Mouse (Mus musculus) forebrain, embryonic 16.5 days (tissue): ENCODE measurements around the gene Il18. TPM values are rescaled to one million over a fixed set of nuclear protein-coding genes. Genes with fewer than 3 reads are reported as not detected.
"Not testable (repeated sequence)": the region's sequence is repeated elsewhere in the genome, so short reads cannot be mapped to it uniquely, and the experiment has no call there.

Source experiments
- ATAC-seq: fragments of 200-750 bp; cut with Nextera tagmentation; 2 replicates; pipeline ENCODE4 v1.8.0; 2017; ENCODE audit warnings: mild to moderate bottlenecking, moderate library complexity
- H3K27ac ChIP-seq: fragments of 300-500 bp; sonication (generic); 2 replicates; pipeline ENCODE4 v1.5.1; 2014; ENCODE audit warnings: low read length, control low read depth
- H3K27me3 ChIP-seq: fragments of 300-500 bp; sonication (generic); replicated peaks from 2 replicates; pipeline ENCODE4 v1.6.1; 2014; ENCODE audit warnings: low read length; ENCODE audit not compliant: control insufficient read depth, insufficient read depth
- H3K36me3 ChIP-seq: fragments of 300-500 bp; sonication (generic); 2 replicates; pipeline ENCODE4 v1.6.1; 2014; ENCODE audit not compliant: control insufficient read depth, insufficient read depth
- H3K4me1 ChIP-seq: fragments of 300-500 bp; sonication (generic); replicated peaks from 2 replicates; pipeline ENCODE4 v1.6.1; 2014; ENCODE audit warnings: low read length; ENCODE audit not compliant: control insufficient read depth, insufficient read depth
- H3K4me2 ChIP-seq: fragments of 300-500 bp; sonication (generic); 2 replicates; pipeline ENCODE4 v1.6.1; 2014; ENCODE audit warnings: mild to moderate bottlenecking, low read length, control low read depth
- H3K4me3 ChIP-seq: fragments of 300-500 bp; sonication (generic); replicated peaks from 2 replicates; pipeline ENCODE4 v1.5.1; 2014; ENCODE audit warnings: mild to moderate bottlenecking, low read length, control low read depth
- H3K9ac ChIP-seq: fragments of 300-500 bp; sonication (generic); replicated peaks from 2 replicates; pipeline ENCODE4 v1.6.1; 2014; ENCODE audit warnings: low read depth, low read length, control low read depth
- H3K9me3 ChIP-seq: fragments of 300-500 bp; sonication (generic); 2 replicates; pipeline ENCODE4 v1.6.1; 2016; ENCODE audit warnings: low read length; ENCODE audit not compliant: control insufficient read depth
- WGBS: fragments of 180-500 bp; shearing (Covaris S2); extraction: QIAGEN DNeasy Blood & Tissue Kit; methylation state at CpG from one replicate; pipeline ENCODE4 v1.1.7; 2014; 5-methylcytosine and 5-hydroxymethylcytosine counted together
- polyA plus RNA-seq: library from polyadenylated mRNA; unstranded; fragments of >200 nt; fragmentation: Nextera tagmentation; extraction: Ambion mirVana; gene quantifications from 2 replicates; pipeline ENCODE4 v1.2.1, GENCODE M21; 2015

The Il18 gene
- polyA plus RNA-seq, 1 experiment from 2014 or later: 15.8 TPM

DNA sequence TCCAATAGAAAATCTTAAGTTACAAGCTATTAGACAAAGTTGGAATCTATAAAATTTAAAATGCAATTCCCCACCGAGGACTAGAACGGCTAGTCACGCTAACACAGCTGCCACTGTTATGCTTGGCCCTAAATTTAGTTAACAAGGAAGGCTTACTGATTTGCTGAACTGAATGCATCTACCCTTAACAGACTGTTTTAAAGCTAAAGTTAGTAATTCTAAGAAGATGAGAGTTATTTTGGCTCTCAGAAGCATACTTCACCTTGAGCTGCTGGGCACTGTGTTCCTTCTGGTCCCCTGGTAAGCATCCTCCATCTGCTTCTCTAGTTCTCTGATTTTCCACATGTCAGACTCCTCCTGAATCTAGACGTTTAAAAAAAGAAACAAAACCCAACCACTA lies 57.5 kb downstream of the Il18 start:
- Histone ChIP-seq H3K27ac (no peak overlapping the region), H3K9ac (no peak overlapping the region), H3K36me3 (peaks cover 27% of the 10 kb centered on the region), H3K4me1 (peaks cover 10% of the 10 kb centered on the region), H3K9me3 (no peaks in the 10 kb centered on the region), H3K4me2 (no peak overlapping the region), H3K27me3 (no peaks in the 10 kb centered on the region), H3K4me3 (no peak overlapping the region)
- 90% methylated on average over 4 of the region's 4 CpGs for WGBS
- ATAC-seq: no peak

DNA sequence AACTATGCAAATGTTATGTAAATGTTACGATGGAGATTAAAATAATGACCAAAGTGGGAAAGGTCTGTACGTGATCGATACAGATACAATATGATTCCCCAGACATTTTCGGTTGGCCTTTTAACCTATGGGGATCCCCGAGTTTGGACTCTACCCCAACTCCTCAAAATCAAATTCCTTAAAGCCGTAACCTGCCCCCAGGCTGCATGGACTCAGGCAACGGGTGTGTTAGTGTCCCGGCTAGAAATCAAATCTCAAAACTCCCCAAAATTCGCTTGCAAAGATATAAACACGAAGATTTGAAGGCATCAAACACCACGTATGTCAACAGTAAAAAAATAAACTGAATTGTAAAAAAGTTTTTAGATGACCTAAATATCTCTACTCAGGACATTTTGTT lies 61.5 kb downstream of the Il18 start:
- Histone ChIP-seq H3K9ac (peak overlapping the region; percentile 93), H3K4me2 (peak overlapping the region; percentile 78), H3K27me3 (no peaks in the 10 kb centered on the region), H3K4me1 (peaks cover 12% of the 10 kb centered on the region), H3K9me3 (no peaks in the 10 kb centered on the region), H3K27ac (no peak overlapping the region), H3K36me3 (peaks cover 15% of the 10 kb centered on the region), H3K4me3 (peak overlapping the region; percentile 100)
- no peak for ATAC-seq
- 36% methylated on average over 11 of the region's 11 CpGs for WGBS

DNA sequence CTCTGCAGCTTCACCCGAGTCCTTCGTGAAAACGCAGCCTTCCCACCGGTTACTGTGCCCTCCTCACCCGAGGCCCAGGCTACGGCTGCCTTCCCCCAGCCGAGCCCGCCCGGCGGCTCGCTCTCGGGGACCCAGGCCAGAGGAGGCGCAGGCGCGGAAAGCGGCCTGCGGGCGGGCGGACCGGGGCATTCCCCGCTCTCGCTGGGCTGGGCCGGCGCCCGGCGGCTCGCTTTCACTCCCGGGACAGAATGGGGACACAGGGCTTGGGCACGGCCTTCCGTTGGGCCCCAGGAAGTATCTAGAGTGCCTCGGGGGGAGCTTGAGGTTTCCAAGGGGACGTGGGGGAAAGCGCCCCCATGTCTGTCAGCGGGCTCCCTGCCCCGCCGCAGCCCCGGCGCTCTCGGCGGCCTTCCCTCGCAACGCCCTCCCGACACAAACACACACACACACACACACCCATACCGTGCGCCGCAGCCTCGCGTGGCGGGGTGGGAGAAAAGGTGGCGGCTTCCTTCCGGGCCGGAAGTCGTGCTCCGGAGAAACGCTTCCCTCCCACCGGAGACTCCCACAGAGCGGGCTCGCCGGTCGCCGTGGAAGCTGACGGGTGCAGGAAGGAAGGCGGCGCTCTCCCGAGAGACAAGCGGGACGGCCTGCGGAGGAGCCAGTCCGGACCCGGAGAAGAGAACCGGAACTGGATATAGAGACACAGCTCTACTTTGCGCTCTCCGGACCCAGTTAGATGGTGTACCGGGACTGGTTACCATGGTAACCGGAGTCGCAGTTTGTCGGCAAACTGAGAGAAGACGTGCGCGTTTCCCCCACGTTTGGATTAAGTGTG lies 62.4 kb downstream of the Il18 start, which contains the start of the genes Pih1d2 and Nkapd1:
Gene Pih1d2 (plus strand): TSS at position 556 of the 838 bp plus-strand sequence.
Gene Nkapd1 (minus strand): TSS at position 699 of the 838 bp plus-strand sequence.
- H3K27ac ChIP-seq: peak within 1 kb of the TSS; percentile 96
- peak within 1 kb of the TSS; percentile 100 for H3K4me3 ChIP-seq
- WGBS: under 1% methylated on average over 81 of the region's 81 CpGs
- H3K4me1 ChIP-seq: peaks cover 12% of the 10 kb centered on the region
- H3K36me3 ChIP-seq: peaks cover 15% of the 10 kb centered on the region
- no peaks in the 10 kb centered on the region for H3K27me3 ChIP-seq
- H3K9ac ChIP-seq: peak within 1 kb of the TSS; percentile 93
- peak; percentile 96 for ATAC-seq
- no peaks in the 10 kb centered on the region for H3K9me3 ChIP-seq
- peak within 1 kb of the TSS; percentile 78 for H3K4me2 ChIP-seq

DNA sequence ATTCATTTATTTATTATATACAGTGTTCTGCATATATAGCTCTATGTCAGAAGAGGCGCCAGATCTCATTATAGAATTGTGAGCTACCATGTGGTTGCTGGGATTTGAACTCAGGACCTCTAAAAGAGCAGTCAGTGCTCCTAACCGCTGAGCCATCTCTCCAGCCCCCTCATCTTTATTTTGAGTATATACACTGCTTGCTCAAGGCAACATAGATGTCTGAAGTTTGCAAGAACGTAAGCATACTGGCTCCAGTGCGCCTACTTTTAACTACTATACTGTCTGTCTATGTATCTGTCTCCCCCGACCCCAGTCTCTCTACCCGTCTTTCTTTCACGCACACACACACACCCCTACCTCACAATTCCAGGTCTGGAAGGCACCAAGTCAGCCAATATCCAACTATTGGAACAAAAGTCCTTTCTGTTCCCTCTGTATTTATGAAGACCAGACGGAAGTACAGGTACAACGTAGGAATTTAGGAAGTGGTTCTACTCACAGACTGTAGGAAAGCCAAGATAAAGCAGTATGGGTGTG lies 63.2 kb downstream of the Il18 start:
- H3K36me3 ChIP-seq: peaks cover 15% of the 10 kb centered on the region
- peaks cover 12% of the 10 kb centered on the region for H3K4me1 ChIP-seq
- WGBS: 61% methylated on average over 9 of the region's 9 CpGs
- ATAC-seq: no peak
- no peaks in the 10 kb centered on the region for H3K9me3 ChIP-seq
- H3K4me3 ChIP-seq: peak overlapping the region; percentile 100; the same call in 1 of the 2 replicates
- H3K27me3 ChIP-seq: no peaks in the 10 kb centered on the region
- H3K4me2 ChIP-seq: peak overlapping the region; percentile 78; the same call in 1 of the 2 replicates
- H3K9ac ChIP-seq: no peak overlapping the region
- no peak overlapping the region for H3K27ac ChIP-seq

DNA sequence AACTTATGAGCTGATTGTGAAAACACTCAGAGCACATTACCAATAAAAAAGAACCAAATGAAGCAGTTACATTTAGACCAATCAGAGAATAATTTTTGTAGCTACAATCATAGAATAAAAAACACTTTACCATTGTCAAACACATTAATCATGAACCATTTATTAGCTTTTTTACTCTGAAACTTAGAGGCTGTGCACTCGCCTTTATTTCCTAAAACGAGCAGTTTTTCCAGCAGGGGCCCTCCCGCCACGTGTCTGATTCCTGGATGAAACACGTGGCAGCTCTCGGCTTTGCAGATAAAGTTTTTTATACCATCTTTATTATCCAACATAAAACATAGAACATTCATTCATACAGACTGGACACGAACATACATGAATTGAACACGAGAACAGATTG lies 76.3 kb downstream of the Il18 start:
- H3K27ac ChIP-seq, H3K9ac ChIP-seq, H3K27me3 ChIP-seq, H3K4me3 ChIP-seq, H3K4me2 ChIP-seq, ATAC-seq, H3K4me1 ChIP-seq, H3K9me3 ChIP-seq: not testable (repeated sequence)
- H3K36me3 ChIP-seq: peaks cover 18% of the 10 kb centered on the region
- WGBS: 85% methylated on average over 6 of the region's 8 CpGs

Other genes with a start within 250 kb of the Il18 start
- gene Rpl10-ps3, start 209.9 kb upstream of the Il18 start, polyA plus RNA-seq: 114 and 126 TPM in 2 replicates
- gene Plet1, start 60.3 kb upstream of the Il18 start, polyA plus RNA-seq: 0.22 and 0.44 TPM in 2 replicates
- 86.8 and 94.1 TPM in 2 replicates for gene Pts, start 26.1 kb upstream of the Il18 start, polyA plus RNA-seq
- gene Bco2, start 354 bp downstream of the Il18 start, polyA plus RNA-seq: 0.52 and 0.61 TPM in 2 replicates
- not detected in 2 replicates for gene Tex12, start 6.5 kb downstream of the Il18 start, polyA plus RNA-seq
- 205 and 215 TPM in 2 replicates for gene Sdhd, start 49.0 kb downstream of the Il18 start, polyA plus RNA-seq
- gene Timm8b, start 49.1 kb downstream of the Il18 start, polyA plus RNA-seq: 308 and 327 TPM in 2 replicates
- gene Pih1d2, start 62.5 kb downstream of the Il18 start, polyA plus RNA-seq: 2.7 and 4.1 TPM in 2 replicates
- 19.7 and 20.6 TPM in 2 replicates for gene Nkapd1, start 62.6 kb downstream of the Il18 start, polyA plus RNA-seq
- gene Dlat, start 105.0 kb downstream of the Il18 start, polyA plus RNA-seq: 43.4 and 44.3 TPM in 2 replicates
- 28.5 and 29.7 TPM in 2 replicates for gene Dixdc1, start 184.7 kb downstream of the Il18 start, polyA plus RNA-seq
- 1.5 and 1.7 TPM in 2 replicates for gene 2310030G06Rik, start 191.7 kb downstream of the Il18 start, polyA plus RNA-seq
- 10.1 and 17.3 TPM in 2 replicates for gene Cryab, start 196.5 kb downstream of the Il18 start, polyA plus RNA-seq
- gene Hspb2, start 197.5 kb downstream of the Il18 start, polyA plus RNA-seq: 0.81 and 0.96 TPM in 2 replicates
- gene Fdxacb1, start 213.4 kb downstream of the Il18 start, polyA plus RNA-seq: 12.0 and 13.3 TPM in 2 replicates
- gene Alg9, start 220.2 kb downstream of the Il18 start, polyA plus RNA-seq: 51.0 and 54.1 TPM in 2 replicates
- 52.5 and 56.1 TPM in 2 replicates for gene 1110032A03Rik, start 220.7 kb downstream of the Il18 start, polyA plus RNA-seq